Mouse (Mus musculus) forebrain, embryonic 16.5 days (tissue): ENCODE results near the gene Vmn1r104. TPM values are rescaled to one million over a fixed set of nuclear protein-coding genes. Genes with fewer than 3 reads are reported as not detected.
"Not testable (repeated sequence)": the region's sequence is repeated elsewhere in the genome, so short reads cannot be mapped to it uniquely, and the experiment has no call there.

Experiments
- ATAC-seq: fragments of 200-750 bp; cut with Nextera tagmentation; 2 replicates; pipeline ENCODE4 v1.8.0; 2017; ENCODE audit warnings: mild to moderate bottlenecking, moderate library complexity
- H3K27ac ChIP-seq: fragments of 300-500 bp; sonication (generic); 2 replicates; pipeline ENCODE4 v1.5.1; 2014; ENCODE audit warnings: low read length, control low read depth
- H3K27me3 ChIP-seq: fragments of 300-500 bp; sonication (generic); replicated peaks from 2 replicates; pipeline ENCODE4 v1.6.1; 2014; ENCODE audit warnings: low read length; ENCODE audit not compliant: control insufficient read depth, insufficient read depth
- H3K36me3 ChIP-seq: fragments of 300-500 bp; sonication (generic); 2 replicates; pipeline ENCODE4 v1.6.1; 2014; ENCODE audit not compliant: control insufficient read depth, insufficient read depth
- H3K4me1 ChIP-seq: fragments of 300-500 bp; sonication (generic); replicated peaks from 2 replicates; pipeline ENCODE4 v1.6.1; 2014; ENCODE audit warnings: low read length; ENCODE audit not compliant: control insufficient read depth, insufficient read depth
- H3K4me2 ChIP-seq: fragments of 300-500 bp; sonication (generic); 2 replicates; pipeline ENCODE4 v1.6.1; 2014; ENCODE audit warnings: mild to moderate bottlenecking, low read length, control low read depth
- H3K4me3 ChIP-seq: fragments of 300-500 bp; sonication (generic); replicated peaks from 2 replicates; pipeline ENCODE4 v1.5.1; 2014; ENCODE audit warnings: mild to moderate bottlenecking, low read length, control low read depth
- H3K9ac ChIP-seq: fragments of 300-500 bp; sonication (generic); replicated peaks from 2 replicates; pipeline ENCODE4 v1.6.1; 2014; ENCODE audit warnings: low read depth, low read length, control low read depth
- H3K9me3 ChIP-seq: fragments of 300-500 bp; sonication (generic); 2 replicates; pipeline ENCODE4 v1.6.1; 2016; ENCODE audit warnings: low read length; ENCODE audit not compliant: control insufficient read depth
- WGBS: fragments of 180-500 bp; shearing (Covaris S2); extraction: QIAGEN DNeasy Blood & Tissue Kit; methylation state at CpG from one replicate; pipeline ENCODE4 v1.1.7; 2014; 5-methylcytosine and 5-hydroxymethylcytosine counted together
- polyA plus RNA-seq: library from polyadenylated mRNA; unstranded; fragments of >200 nt; fragmentation: Nextera tagmentation; extraction: Ambion mirVana; gene quantifications from 2 replicates; pipeline ENCODE4 v1.2.1, GENCODE M21; 2015

The Vmn1r104 gene
- polyA plus RNA-seq = not detected in 2 replicates

- H3K4me3 ChIP-seq, H3K9ac ChIP-seq, H3K4me1 ChIP-seq, H3K27me3 ChIP-seq, H3K4me2 ChIP-seq, ATAC-seq, H3K27ac ChIP-seq, H3K36me3 ChIP-seq, H3K9me3 ChIP-seq: not testable (repeated sequence)
- no CpG with 5 or more reads among the region's 3 CpGs for WGBS
Observed at GRCm38 (mm10) chr7:20533537-20533936, at the start of gene Vmn1r104. Vmn1r104 (plus strand) TSS chr7:20533837.

GRCm38 (mm10) chr7:20510434-20510833 is 23.2 kb upstream of the Vmn1r104 start, which contains the start of gene Vmn1r103:
Vmn1r103 (minus strand) TSS chr7:20510534.
- WGBS = no CpG with 5 or more reads among the region's 3 CpGs
- H3K9me3 ChIP-seq, H3K27me3 ChIP-seq, H3K27ac ChIP-seq, H3K36me3 ChIP-seq, H3K9ac ChIP-seq, H3K4me2 ChIP-seq, H3K4me1 ChIP-seq, H3K4me3 ChIP-seq, ATAC-seq: not testable (repeated sequence)

- H3K9ac ChIP-seq, ATAC-seq, H3K4me3 ChIP-seq: not testable (repeated sequence)
Observed at GRCm38 (mm10) chr7:20545657-20546056, 12.0 kb downstream of the Vmn1r104 start, which contains the start of gene Gm5726. Gm5726 (minus strand) TSS chr7:20545757.

GRCm38 (mm10) chr7:20576141-20576540 is 42.5 kb downstream of the Vmn1r104 start, which contains the start of gene Gm4141:
Gm4141 (minus strand) TSS chr7:20576241.
- H3K27ac ChIP-seq, H3K4me1 ChIP-seq, H3K4me3 ChIP-seq, H3K9me3 ChIP-seq, H3K9ac ChIP-seq, H3K36me3 ChIP-seq, H3K27me3 ChIP-seq, H3K4me2 ChIP-seq, ATAC-seq: not testable (repeated sequence)
- WGBS = no CpG with 5 or more reads among the region's 3 CpGs

More at GRCm38 (mm10) chr7:20545657-20546056, 12.0 kb downstream of the Vmn1r104 start, which contains the start of gene Gm5726:
- no CpG with 5 or more reads among the region's 1 CpGs for WGBS
- not testable (repeated sequence) for H3K4me2 ChIP-seq, H3K4me1 ChIP-seq, H3K27ac ChIP-seq, H3K27me3 ChIP-seq, H3K9me3 ChIP-seq, H3K36me3 ChIP-seq

Other genes starting within 250 kb of the Vmn1r104 start
- gene Gm4133, start 199.8 kb upstream of the Vmn1r104 start, polyA plus RNA-seq = not detected in 2 replicates
- gene Gm5728, start 158.4 kb upstream of the Vmn1r104 start, polyA plus RNA-seq = not detected in 2 replicates
- not detected in 2 replicates for gene Vmn1r100, start 115.9 kb upstream of the Vmn1r104 start, polyA plus RNA-seq
- gene Vmn1r101, start 91.2 kb upstream of the Vmn1r104 start, polyA plus RNA-seq = not detected in 2 replicates
- not detected in 2 replicates for gene Gm10670, start 58.9 kb upstream of the Vmn1r104 start, polyA plus RNA-seq
- gene Vmn1r103, start 23.3 kb upstream of the Vmn1r104 start, polyA plus RNA-seq = not detected in 2 replicates
- not detected in 2 replicates for gene Gm5726, start 11.9 kb downstream of the Vmn1r104 start, polyA plus RNA-seq
- not detected in 2 replicates for gene Gm4141, start 42.4 kb downstream of the Vmn1r104 start, polyA plus RNA-seq
- gene Gm4513, start 65.2 kb downstream of the Vmn1r104 start, polyA plus RNA-seq = not detected in 2 replicates
- gene Vmn1r107, start 135.1 kb downstream of the Vmn1r104 start, polyA plus RNA-seq = not detected in 2 replicates
- gene Vmn1r111, start 169.4 kb downstream of the Vmn1r104 start, polyA plus RNA-seq = not detected in 2 replicates
- gene Gm10668, start 196.8 kb downstream of the Vmn1r104 start, polyA plus RNA-seq = not detected in 2 replicates
- not detected in 2 replicates for gene Vmn1r112, start 237.3 kb downstream of the Vmn1r104 start, polyA plus RNA-seq